In the genomic region with DNA sequence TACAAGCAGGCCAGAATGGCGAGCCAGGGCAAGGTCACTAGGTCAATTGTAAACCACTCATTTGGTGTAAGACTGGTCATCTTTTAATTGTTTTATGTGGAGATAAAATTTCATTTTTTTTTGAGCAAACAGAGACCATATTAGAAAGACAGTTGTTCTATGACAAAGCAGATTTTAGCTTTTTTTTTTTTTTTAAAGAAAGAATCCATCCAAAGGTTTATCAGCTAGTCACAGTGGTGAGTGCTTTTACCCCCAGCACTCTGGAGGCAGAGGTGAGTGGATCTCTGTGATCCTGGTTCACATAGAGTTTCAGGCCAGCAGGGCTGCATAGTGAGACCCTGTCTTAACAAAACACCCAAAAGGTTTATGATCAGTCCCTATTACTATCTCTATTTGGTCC, we compare ENCODE assay signal across 29 mouse cellular contexts. TPM values are rescaled to one million over a fixed set of nuclear protein-coding genes. Genes with fewer than 3 reads are reported as not detected.
"Had no signal": no experiment of that assay in that cellular context is flagged by ENCODE, and none has a peak within 500 bp of the region (broad histone marks: within the 10 kb centered on the region; RNA-seq: fewer than 3 reads in every experiment).

No protein-coding gene starts in this region.

- H3K4me2 ChIP-seq: embryonic facial prominence, embryonic 12.5 days; embryonic facial prominence, embryonic 13.5 days; embryonic facial prominence, embryonic 15.5 days; forebrain, embryonic 12.5 days; forebrain, embryonic 13.5 days; forebrain, embryonic 15.5 days had no signal

- H3K4me1 ChIP-seq: embryonic facial prominence, embryonic 10.5 days; embryonic facial prominence, embryonic 12.5 days; embryonic facial prominence, embryonic 13.5 days; embryonic facial prominence, embryonic 15.5 days; forebrain, embryonic 10.5 days; forebrain, embryonic 12.5 days; forebrain, embryonic 13.5 days; forebrain, embryonic 15.5 days had no signal

- H3K27ac ChIP-seq: embryonic facial prominence, embryonic 10.5 days; embryonic facial prominence, embryonic 12.5 days; embryonic facial prominence, embryonic 13.5 days; embryonic facial prominence, embryonic 15.5 days; forebrain, embryonic 10.5 days; forebrain, embryonic 12.5 days; forebrain, embryonic 13.5 days; forebrain, embryonic 15.5 days; gastrocnemius, adult 2 months; heart, adult 2 months had no signal

- H3K27me3 ChIP-seq: embryonic facial prominence, embryonic 12.5 days; embryonic facial prominence, embryonic 13.5 days; embryonic facial prominence, embryonic 15.5 days; forebrain, embryonic 12.5 days; forebrain, embryonic 13.5 days; forebrain, embryonic 15.5 days had no signal

- H3K9ac ChIP-seq: embryonic facial prominence, embryonic 12.5 days; embryonic facial prominence, embryonic 13.5 days; embryonic facial prominence, embryonic 15.5 days; forebrain, embryonic 12.5 days; forebrain, embryonic 13.5 days; forebrain, embryonic 15.5 days; forebrain, postnatal 0 days had no signal

- DNase-seq: cerebellum, adult 9-10 months; cerebellum, adult 9-11 months; cerebellum, postnatal 10 days; cerebellum, postnatal 14 days; cerebellum, postnatal 25 days; cerebellum, postnatal 36 days; embryo, embryonic 11 days; forebrain, postnatal 0 days; gastrocnemius, adult 2 months; gastrocnemius, postnatal 10 days; gastrocnemius, postnatal 14 days; gastrocnemius, postnatal 25 days; gastrocnemius, postnatal 36 days; heart, adult 11 months; heart, adult 18-20 months; heart, adult 2 months had no signal

- H3K36me3 ChIP-seq: embryonic facial prominence, embryonic 10.5 days; embryonic facial prominence, embryonic 12.5 days; embryonic facial prominence, embryonic 13.5 days; embryonic facial prominence, embryonic 15.5 days; forebrain, embryonic 10.5 days; forebrain, embryonic 12.5 days; forebrain, embryonic 15.5 days had no signal

- ATAC-seq: forebrain, embryonic 13.5 days; forebrain, embryonic 14.5 days; forebrain, embryonic 15.5 days; forebrain, embryonic 16.5 days; forebrain, postnatal 0 days had no signal

- H3K9me3 ChIP-seq: embryonic facial prominence, embryonic 10.5 days; embryonic facial prominence, embryonic 12.5 days; embryonic facial prominence, embryonic 13.5 days; embryonic facial prominence, embryonic 15.5 days; forebrain, embryonic 10.5 days; forebrain, embryonic 12.5 days; forebrain, embryonic 13.5 days; forebrain, embryonic 15.5 days had no signal

- H3K4me3 ChIP-seq: embryonic facial prominence, embryonic 10.5 days; embryonic facial prominence, embryonic 12.5 days; embryonic facial prominence, embryonic 13.5 days; embryonic facial prominence, embryonic 15.5 days; erythroblast, embryonic 14.5 days; forebrain, embryonic 10.5 days; forebrain, embryonic 12.5 days; forebrain, embryonic 13.5 days; forebrain, embryonic 15.5 days; gastrocnemius, adult 2 months; heart, adult 2 months had no signal

RNA-seq across cellular contexts. Expression of a gene that starts 31.2 kb away (rescaled TPM):
- total RNA-seq: common myeloid progenitor, adult 5-6 weeks; granulocyte monocyte progenitor cell, adult 5-6 weeks; heart, adult 18-20 months; heart, adult 2 months had no signal
- polyA plus RNA-seq: erythroblast, embryonic 14.5 days; forebrain, embryonic 14.5 days; heart, adult 2 months had no signal
